Mouse (Mus musculus) megakaryocyte, embryonic 14.5 days (primary cell): ENCODE measurements around the gene U2af1. TPM values are rescaled to one million over a fixed set of nuclear protein-coding genes. Genes with fewer than 3 reads are reported as not detected.
A peak's percentile ranks its signal among the peaks of the same experiment; 100 is the strongest.

Experiments
- H3K27me3 ChIP-seq: replicated peaks from 2 replicates; pipeline ENCODE3; 2012; ENCODE audit warnings: inconsistent platforms
- H3K36me3 ChIP-seq: replicated peaks from 2 replicates; pipeline ENCODE3; 2012; ENCODE audit warnings: low read length, inconsistent platforms, mixed read lengths
- H3K4me1 ChIP-seq: 2 replicates; pipeline ENCODE4 v1.6.1; 2012; ENCODE audit warnings: inconsistent platforms
- H3K4me3 ChIP-seq: replicated peaks from 2 replicates; pipeline ENCODE3; 2012; ENCODE audit warnings: moderate library complexity, mild to moderate bottlenecking, inconsistent platforms
- H3K9me3 ChIP-seq: 2 replicates; pipeline ENCODE4 v1.6.1; 2012; ENCODE audit warnings: inconsistent platforms
- FLI1 ChIP-seq: IDR thresholded peaks from 2 replicates; pipeline ENCODE4 v1.6.1; 2012; ENCODE audit warnings: low read length, inconsistent platforms, mixed read lengths
- GATA1 ChIP-seq: IDR thresholded peaks from 3 replicates; pipeline ENCODE4 v1.6.1; 2012; ENCODE audit warnings: mixed read lengths, low read length, inconsistent platforms, borderline replicate concordance
- polyA plus RNA-seq: library from polyadenylated mRNA; stranded (reverse); fragments of >175 nt; gene quantifications from 2 replicates; pipeline ENCODE4 v1.2.3, GENCODE M21; 2012; ENCODE audit warnings: low replicate concordance; ENCODE audit not compliant: insufficient read depth

The U2af1 gene
- polyA plus RNA-seq, 1 experiment: 101 TPM

GRCm38 (mm10) chr17:31646199-31647002 is 12.3 kb downstream of the U2af1 start:
- H3K4me1 ChIP-seq: peaks cover 9% of the 10 kb centered on the region
- H3K9me3 ChIP-seq: peaks cover 6% of the 10 kb centered on the region
- H3K36me3 ChIP-seq: peaks cover 54% of the 10 kb centered on the region
- H3K27me3 ChIP-seq: peaks cover 7% of the 10 kb centered on the region
- no peak for TF ChIP-seq FLI1
- no peak for TF ChIP-seq GATA1
- H3K4me3 ChIP-seq: peak overlapping the region; percentile 14

GRCm38 (mm10) chr17:31642913-31643312 is 15.8 kb downstream of the U2af1 start:
- peaks cover 19% of the 10 kb centered on the region for H3K36me3 ChIP-seq
- H3K4me3 ChIP-seq: no peak overlapping the region
- TF ChIP-seq GATA1 (no peak), FLI1 (no peak)
- H3K4me1 ChIP-seq: no peaks in the 10 kb centered on the region; the same call in 1 of the 2 replicates
- peaks cover 32% of the 10 kb centered on the region for H3K27me3 ChIP-seq
- peaks cover 6% of the 10 kb centered on the region for H3K9me3 ChIP-seq

- TF ChIP-seq GATA1 (no peak), FLI1 (no peak)
- H3K9me3 ChIP-seq: peaks cover 6% of the 10 kb centered on the region
- peaks cover 38% of the 10 kb centered on the region for H3K27me3 ChIP-seq
- H3K36me3 ChIP-seq: peaks cover 13% of the 10 kb centered on the region
- H3K4me3 ChIP-seq: no peak overlapping the region
- peaks cover 3% of the 10 kb centered on the region for H3K4me1 ChIP-seq
Measured at GRCm38 (mm10) chr17:31642331-31642730, 16.4 kb downstream of the U2af1 start.

GRCm38 (mm10) chr17:31639651-31640050 is 19.0 kb downstream of the U2af1 start:
- no peak overlapping the region for H3K4me3 ChIP-seq
- no peaks in the 10 kb centered on the region for H3K9me3 ChIP-seq
- H3K36me3 ChIP-seq: no peaks in the 10 kb centered on the region
- H3K4me1 ChIP-seq: peaks cover 19% of the 10 kb centered on the region
- TF ChIP-seq GATA1 (no peak), FLI1 (no peak)
- H3K27me3 ChIP-seq: peaks cover 64% of the 10 kb centered on the region

GRCm38 (mm10) chr17:31637866-31638570 is 20.7 kb downstream of the U2af1 start:
- Histone ChIP-seq H3K27me3 (peaks cover 68% of the 10 kb centered on the region), H3K9me3 (no peaks in the 10 kb centered on the region), H3K36me3 (no peaks in the 10 kb centered on the region), H3K4me3 (no peak overlapping the region), H3K4me1 (peaks cover 19% of the 10 kb centered on the region)
- TF ChIP-seq GATA1 (no peak), FLI1 (no peak)

- H3K27me3 ChIP-seq: peaks cover 73% of the 10 kb centered on the region
- peaks cover 19% of the 10 kb centered on the region for H3K4me1 ChIP-seq
- no peaks in the 10 kb centered on the region for H3K36me3 ChIP-seq
- TF ChIP-seq FLI1: no peak
- TF ChIP-seq GATA1: no peak
- no peaks in the 10 kb centered on the region for H3K9me3 ChIP-seq
- peak within 1 kb of the TSS; percentile 90 for H3K4me3 ChIP-seq
Measured at GRCm38 (mm10) chr17:31636942-31637811, 21.5 kb downstream of the U2af1 start, which contains the start of gene Cbs. Cbs (minus strand) TSS chr17:31637238.

GRCm38 (mm10) chr17:31636277-31636941 is 22.3 kb downstream of the U2af1 start:
- no peaks in the 10 kb centered on the region for H3K36me3 ChIP-seq
- peaks cover 19% of the 10 kb centered on the region for H3K4me1 ChIP-seq
- TF ChIP-seq FLI1: no peak
- TF ChIP-seq GATA1: no peak
- peaks cover 74% of the 10 kb centered on the region for H3K27me3 ChIP-seq
- peak overlapping the region; percentile 90 for H3K4me3 ChIP-seq
- H3K9me3 ChIP-seq: no peaks in the 10 kb centered on the region

- Histone ChIP-seq H3K36me3 (no peaks in the 10 kb centered on the region), H3K9me3 (no peaks in the 10 kb centered on the region), H3K27me3 (peaks cover 76% of the 10 kb centered on the region), H3K4me1 (peaks cover 19% of the 10 kb centered on the region), H3K4me3 (no peak overlapping the region)
- TF ChIP-seq GATA1 (no peak), FLI1 (no peak)
Measured at GRCm38 (mm10) chr17:31635781-31636180, 22.9 kb downstream of the U2af1 start.

GRCm38 (mm10) chr17:31634896-31635295 is 23.8 kb downstream of the U2af1 start:
- Histone ChIP-seq H3K4me3 (no peak overlapping the region), H3K27me3 (peaks cover 72% of the 10 kb centered on the region), H3K4me1 (peaks cover 19% of the 10 kb centered on the region), H3K36me3 (no peaks in the 10 kb centered on the region), H3K9me3 (no peaks in the 10 kb centered on the region)
- no peak for TF ChIP-seq GATA1
- no peak for TF ChIP-seq FLI1

- TF ChIP-seq FLI1 (no peak), GATA1 (no peak)
- H3K4me3 ChIP-seq: no peak overlapping the region
- H3K36me3 ChIP-seq: no peaks in the 10 kb centered on the region
- H3K4me1 ChIP-seq: peaks cover 19% of the 10 kb centered on the region
- H3K9me3 ChIP-seq: peaks cover 7% of the 10 kb centered on the region
- peaks cover 61% of the 10 kb centered on the region for H3K27me3 ChIP-seq
Measured at GRCm38 (mm10) chr17:31633007-31633406, 25.7 kb downstream of the U2af1 start.
